Mouse (Mus musculus): Measurements from ENCODE around the gene Vps41.

DNA sequence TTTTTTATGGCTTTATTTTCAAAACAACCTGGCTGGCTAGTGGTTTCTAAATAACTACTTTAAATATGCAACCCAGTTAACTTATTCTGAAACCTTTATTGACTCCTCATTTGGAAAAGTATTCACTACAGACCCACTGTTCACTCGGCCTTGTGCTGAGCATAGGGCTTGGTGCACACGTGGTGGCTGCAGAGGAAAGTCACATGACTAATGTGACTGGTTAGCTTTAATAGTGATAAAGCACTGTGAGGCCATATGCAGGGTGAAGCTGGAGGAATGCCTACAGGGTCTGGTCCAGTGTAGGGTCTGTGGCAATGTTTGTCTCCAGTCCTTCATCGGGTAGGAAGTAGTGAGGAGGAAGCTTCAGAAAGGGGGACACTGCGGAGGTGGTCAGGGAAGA is 134.1 kb downstream of the Vps41 start:
- TF ChIP-seq CTCF (IDR thresholded peaks at IDR 0.05; ENCODE audit: borderline replicate concordance, extremely low read depth, insufficient read depth, insufficient read length): no peak
- TF ChIP-seq POLR2A (IDR thresholded peaks at IDR 0.05; ENCODE audit: borderline replicate concordance, extremely low read depth, insufficient read depth, insufficient read length, poor library complexity, severe bottlenecking): no peak

Measured in brain, embryonic 14.5 days (tissue).